Mouse (Mus musculus): ENCODE measurements at regions not wholly inside any gene's neighbourhood (a gene's known extent, or its start where the extent isn't known, plus 50 kb on each side); places are given as distances from the start of the nearest gene placed in this dataset.

DNA sequence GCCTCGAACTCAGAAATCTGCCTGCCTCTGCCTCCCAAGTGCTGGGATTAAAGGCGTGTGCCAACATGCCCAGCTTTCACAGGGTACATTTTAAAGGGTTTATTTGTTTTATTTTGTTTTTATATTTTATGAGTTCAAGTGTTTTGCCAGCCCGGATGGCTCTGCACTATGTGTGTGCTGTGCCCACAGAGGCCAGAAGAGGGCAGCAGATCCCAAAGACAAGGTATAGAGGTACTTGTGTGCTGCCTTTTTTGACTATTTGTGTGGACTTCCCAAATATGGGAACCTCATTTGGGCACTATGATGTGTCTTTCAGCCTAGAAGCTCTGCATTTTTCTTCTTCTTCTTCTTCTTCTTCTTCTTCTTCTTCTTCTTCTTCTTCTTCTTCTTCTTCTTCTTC lies 176.4 kb upstream of the Azi2 start:
- Histone ChIP-seq H3K36me3 (ENCODE audit: control insufficient read depth, insufficient read depth, low read length, poor library complexity, severe bottlenecking) (no peaks in the 10 kb centered on the region), H3K4me3 (ENCODE audit: insufficient read depth in 1 of 2, low read depth in 1 of 2, low read length in 2 of 2, poor library complexity in 1 of 2, severe bottlenecking in 1 of 2) (no peak overlapping the region), H3K4me1 (ENCODE audit: control insufficient read depth in 2 of 2, insufficient read depth in 2 of 2, low read length in 2 of 2, poor library complexity in 1 of 2) (no peaks in the 10 kb centered on the region), H3K27ac (ENCODE audit: insufficient read depth, low read depth, low read length, poor library complexity, severe bottlenecking) (no peak overlapping the region), H3K9ac (ENCODE audit: insufficient read depth, low read depth, low read length, poor library complexity, severe bottlenecking) (no peak overlapping the region), H3K9me3 (ENCODE audit: control insufficient read depth, insufficient read depth, low read depth, low read length) (no peaks in the 10 kb centered on the region)
- in situ Hi-C loops (cut with MboI; ENCODE audit: low sequenced_read_pairs in 2 of 2, unreplicated experiment in 2 of 2) = no loop called here
- no peak for TF ChIP-seq MAFK (IDR thresholded peaks at IDR 0.05; ENCODE audit: insufficient read depth, low read depth, low read length)
- no peak for TF ChIP-seq CHD2 (IDR thresholded peaks at IDR 0.05; ENCODE audit: low read depth, low read length)
- TF ChIP-seq ZC3H11A (IDR thresholded peaks at IDR 0.05; ENCODE audit: borderline replicate concordance, low read depth, low read length) = no peak
- no peak for DNase-seq (ENCODE audit: low read depth, low spot score)

DNA sequence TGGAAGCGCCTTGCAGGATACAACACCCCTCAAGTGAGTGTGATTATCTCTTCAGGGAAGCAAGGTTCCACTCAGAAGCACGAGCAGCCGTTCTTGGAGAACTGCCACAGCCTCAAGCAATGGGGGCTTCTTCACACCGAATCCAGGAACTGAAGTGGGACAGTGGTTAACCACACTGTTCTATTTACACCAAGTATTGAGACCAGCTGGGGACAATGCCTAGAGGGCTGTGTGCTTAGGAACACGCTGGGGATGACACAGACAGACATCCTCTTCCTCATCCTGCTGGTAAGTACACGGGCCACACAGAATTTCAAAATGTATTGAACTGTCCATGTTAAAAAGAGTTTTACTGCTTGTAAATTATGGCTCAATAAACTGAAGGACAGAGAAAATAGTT lies 177.0 kb upstream of the Azi2 start:
- H3K4me3 ChIP-seq (ENCODE audit: insufficient read depth in 1 of 2, low read depth in 1 of 2, low read length in 2 of 2, poor library complexity in 1 of 2, severe bottlenecking in 1 of 2) = no peak overlapping the region
- no peak for DNase-seq (ENCODE audit: low read depth, low spot score)
- no peaks in the 10 kb centered on the region for H3K4me1 ChIP-seq (ENCODE audit: control insufficient read depth in 2 of 2, insufficient read depth in 2 of 2, low read length in 2 of 2, poor library complexity in 1 of 2)
- H3K27ac ChIP-seq (ENCODE audit: insufficient read depth, low read depth, low read length, poor library complexity, severe bottlenecking) = no peak overlapping the region
- no peaks in the 10 kb centered on the region for H3K9me3 ChIP-seq (ENCODE audit: control insufficient read depth, insufficient read depth, low read depth, low read length)
- H3K9ac ChIP-seq (ENCODE audit: insufficient read depth, low read depth, low read length, poor library complexity, severe bottlenecking) = no peak overlapping the region
- TF ChIP-seq ZC3H11A (IDR thresholded peaks at IDR 0.05; ENCODE audit: borderline replicate concordance, low read depth, low read length) (no peak), HCFC1 (IDR thresholded peaks at IDR 0.05; ENCODE audit: borderline replicate concordance, insufficient read depth, low read length) (no peak), ZNF384 (IDR thresholded peaks at IDR 0.05; ENCODE audit: low read depth, low read length) (no peak)
- H3K36me3 ChIP-seq (ENCODE audit: control insufficient read depth, insufficient read depth, low read length, poor library complexity, severe bottlenecking) = no peaks in the 10 kb centered on the region
- in situ Hi-C loops (cut with MboI; ENCODE audit: low sequenced_read_pairs in 2 of 2, unreplicated experiment in 2 of 2) = no loop called here

DNA sequence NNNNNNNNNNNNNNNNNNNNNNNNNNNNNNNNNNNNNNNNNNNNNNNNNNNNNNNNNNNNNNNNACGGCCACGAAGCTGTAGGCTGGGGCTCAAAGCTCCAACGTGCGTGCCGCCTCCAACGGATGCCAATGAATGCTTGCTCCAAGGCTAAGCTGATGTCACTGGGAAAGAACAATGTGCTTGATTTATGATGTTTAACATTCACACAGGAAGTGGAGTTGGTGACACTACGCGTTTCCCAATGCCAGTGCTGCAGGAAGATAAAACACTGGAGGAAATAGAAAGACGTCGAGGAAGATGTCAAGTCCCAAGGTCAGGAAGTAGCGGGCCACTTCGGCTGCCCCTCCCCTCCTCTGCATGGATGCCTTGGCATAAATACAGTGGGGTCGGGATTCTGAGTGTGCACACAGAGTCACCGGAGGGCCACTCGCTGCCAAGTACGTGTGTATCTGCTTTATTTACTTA lies 180.7 kb upstream of the Azi2 start:
- Histone ChIP-seq H3K9ac (ENCODE audit: insufficient read depth, low read depth, low read length, poor library complexity, severe bottlenecking) (no peak overlapping the region), H3K36me3 (ENCODE audit: control insufficient read depth, insufficient read depth, low read length, poor library complexity, severe bottlenecking) (no peaks in the 10 kb centered on the region), H3K27ac (ENCODE audit: insufficient read depth, low read depth, low read length, poor library complexity, severe bottlenecking) (no peak overlapping the region), H3K4me1 (ENCODE audit: control insufficient read depth in 2 of 2, insufficient read depth in 2 of 2, low read length in 2 of 2, poor library complexity in 1 of 2) (no peaks in the 10 kb centered on the region), H3K9me3 (ENCODE audit: control insufficient read depth, insufficient read depth, low read depth, low read length) (no peaks in the 10 kb centered on the region), H3K4me3 (ENCODE audit: insufficient read depth in 1 of 2, low read depth in 1 of 2, low read length in 2 of 2, poor library complexity in 1 of 2, severe bottlenecking in 1 of 2) (no peak overlapping the region)
- TF ChIP-seq CHD2 (IDR thresholded peaks at IDR 0.05; ENCODE audit: low read depth, low read length) (no peak), HCFC1 (IDR thresholded peaks at IDR 0.05; ENCODE audit: borderline replicate concordance, insufficient read depth, low read length) (no peak), ZC3H11A (IDR thresholded peaks at IDR 0.05; ENCODE audit: borderline replicate concordance, low read depth, low read length) (no peak), ZNF384 (IDR thresholded peaks at IDR 0.05; ENCODE audit: low read depth, low read length) (no peak)
- DNase-seq (ENCODE audit: low read depth, low spot score) = no peak
- in situ Hi-C loops (cut with MboI; ENCODE audit: low sequenced_read_pairs in 2 of 2, unreplicated experiment in 2 of 2) = no loop called here

DNA sequence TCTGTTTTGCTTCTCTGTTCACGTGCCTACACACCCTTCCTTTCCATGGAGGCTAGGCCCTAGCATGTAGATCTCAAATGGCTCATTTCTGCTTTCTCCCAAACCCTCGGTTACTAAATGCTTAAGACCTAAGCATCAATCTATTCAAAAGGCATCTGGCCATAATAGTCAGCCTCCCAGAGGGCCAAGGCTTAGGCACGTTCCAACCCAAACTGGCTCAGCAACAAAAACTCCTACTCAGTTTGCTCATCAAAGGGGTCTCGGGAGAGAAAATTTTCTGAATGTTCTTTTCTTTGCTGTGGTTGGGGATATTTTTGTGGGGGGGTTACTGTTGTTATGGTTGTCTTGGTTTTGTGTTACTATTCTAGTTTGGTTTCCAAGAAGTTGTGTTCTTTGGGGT lies 196.8 kb upstream of the Azi2 start:
- Histone ChIP-seq H3K36me3 (ENCODE audit: control insufficient read depth, insufficient read depth, low read length, poor library complexity, severe bottlenecking) (no peaks in the 10 kb centered on the region), H3K9me3 (ENCODE audit: control insufficient read depth, insufficient read depth, low read depth, low read length) (no peaks in the 10 kb centered on the region), H3K27ac (ENCODE audit: insufficient read depth, low read depth, low read length, poor library complexity, severe bottlenecking) (no peak overlapping the region), H3K4me1 (ENCODE audit: control insufficient read depth in 2 of 2, insufficient read depth in 2 of 2, low read length in 2 of 2, poor library complexity in 1 of 2) (no peaks in the 10 kb centered on the region), H3K4me3 (ENCODE audit: insufficient read depth in 1 of 2, low read depth in 1 of 2, low read length in 2 of 2, poor library complexity in 1 of 2, severe bottlenecking in 1 of 2) (no peak overlapping the region), H3K9ac (ENCODE audit: insufficient read depth, low read depth, low read length, poor library complexity, severe bottlenecking) (no peak overlapping the region)
- DNase-seq (ENCODE audit: low read depth, low spot score) = no peak
- in situ Hi-C loops (cut with MboI; ENCODE audit: low sequenced_read_pairs in 2 of 2, unreplicated experiment in 2 of 2) = no loop called here
- TF ChIP-seq CHD2 (IDR thresholded peaks at IDR 0.05; ENCODE audit: low read depth, low read length) = no peak
- no peak for TF ChIP-seq ZNF384 (IDR thresholded peaks at IDR 0.05; ENCODE audit: low read depth, low read length)
- TF ChIP-seq MAFK (IDR thresholded peaks at IDR 0.05; ENCODE audit: insufficient read depth, low read depth, low read length) = no peak

DNA sequence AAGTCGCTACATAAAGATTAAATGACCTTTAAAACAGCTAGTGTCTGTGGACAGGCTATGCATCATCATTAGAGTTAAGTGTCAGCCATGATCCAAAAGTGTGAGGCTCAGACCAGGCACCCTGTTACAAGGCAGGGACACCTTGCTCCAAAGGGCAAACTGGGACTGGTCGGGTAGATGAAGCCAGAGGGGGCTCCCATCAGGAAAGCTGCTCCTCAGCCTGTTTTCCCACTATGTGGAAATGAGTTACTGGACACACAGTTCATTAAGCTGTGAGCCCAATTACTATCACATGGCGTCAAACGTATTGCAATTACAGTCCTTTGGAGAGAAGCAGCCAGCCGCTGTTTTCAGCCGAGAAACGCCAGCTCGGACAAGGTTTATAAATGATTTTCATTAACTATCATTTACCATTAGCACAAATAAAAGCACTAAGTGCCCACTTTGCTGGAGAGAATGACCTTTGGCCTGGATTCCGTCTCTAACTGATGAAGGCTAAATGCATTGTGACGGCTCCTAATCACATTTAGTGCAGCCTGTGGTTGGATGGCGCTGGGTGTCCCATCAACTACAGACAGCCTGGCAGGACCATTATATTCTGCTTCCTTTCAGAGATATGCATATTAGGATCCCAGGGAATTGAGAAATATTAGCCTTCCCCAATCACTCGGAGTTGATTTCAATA lies 203.5 kb upstream of the Azi2 start:
- Histone ChIP-seq H3K27ac (ENCODE audit: insufficient read depth, low read depth, low read length, poor library complexity, severe bottlenecking) (no peak overlapping the region), H3K9ac (ENCODE audit: insufficient read depth, low read depth, low read length, poor library complexity, severe bottlenecking) (no peak overlapping the region), H3K4me3 (ENCODE audit: insufficient read depth in 1 of 2, low read depth in 1 of 2, low read length in 2 of 2, poor library complexity in 1 of 2, severe bottlenecking in 1 of 2) (no peak overlapping the region), H3K36me3 (ENCODE audit: control insufficient read depth, insufficient read depth, low read length, poor library complexity, severe bottlenecking) (no peaks in the 10 kb centered on the region), H3K4me1 (ENCODE audit: control insufficient read depth in 2 of 2, insufficient read depth in 2 of 2, low read length in 2 of 2, poor library complexity in 1 of 2) (no peaks in the 10 kb centered on the region), H3K9me3 (ENCODE audit: control insufficient read depth, insufficient read depth, low read depth, low read length) (no peaks in the 10 kb centered on the region)
- TF ChIP-seq ZNF384 (IDR thresholded peaks at IDR 0.05; ENCODE audit: low read depth, low read length) (no peak), ZC3H11A (IDR thresholded peaks at IDR 0.05; ENCODE audit: borderline replicate concordance, low read depth, low read length) (no peak), CHD2 (IDR thresholded peaks at IDR 0.05; ENCODE audit: low read depth, low read length) (no peak)
- in situ Hi-C loops (cut with MboI; ENCODE audit: low sequenced_read_pairs in 2 of 2, unreplicated experiment in 2 of 2) = no loop called here
- DNase-seq (ENCODE audit: low read depth, low spot score) = no peak

All from ES-E14 (cell line).